Comparison of ENCODE assay signal across 19 mouse cellular contexts in the genomic region with DNA sequence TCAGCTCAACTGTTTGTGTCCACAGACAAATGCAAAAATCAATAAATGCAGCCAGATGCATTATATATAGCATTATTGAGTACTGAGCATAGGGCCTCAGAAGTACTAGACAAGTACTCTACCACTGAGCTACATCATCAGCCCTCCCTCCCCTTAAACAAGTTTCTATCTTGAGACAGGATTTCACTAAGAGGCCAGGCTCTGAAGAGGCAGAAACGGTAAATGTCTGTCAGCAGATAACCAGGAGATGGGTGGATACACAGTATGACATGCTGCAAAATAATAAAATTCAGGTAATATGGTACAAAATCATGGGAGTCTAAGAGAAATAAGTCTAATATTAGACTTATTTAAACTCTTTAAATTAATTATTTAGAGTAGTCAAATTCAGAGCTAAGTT.
"Had no signal": no experiment of that assay in that cellular context is flagged by ENCODE, and none has a peak within 500 bp of the region (broad histone marks: within the 10 kb centered on the region; RNA-seq: fewer than 3 reads in every experiment).

No protein-coding gene starts in this region.

- H3K9me3 ChIP-seq: megakaryocyte, embryonic 14.5 days; midbrain, embryonic 13.5 days; midbrain, embryonic 15.5 days; neural tube, embryonic 13.5 days; neural tube, embryonic 15.5 days; stomach, embryonic 15.5 days had no signal

- H3K27ac ChIP-seq: macrophage; midbrain, embryonic 13.5 days; midbrain, embryonic 15.5 days; neural tube, embryonic 13.5 days; neural tube, embryonic 15.5 days; stomach, embryonic 15.5 days; stomach, postnatal 0 days had no signal

- H3K4me3 ChIP-seq: megakaryocyte, embryonic 14.5 days; midbrain, embryonic 13.5 days; midbrain, embryonic 15.5 days; myocyte; neural tube, embryonic 13.5 days; neural tube, embryonic 15.5 days; stomach, embryonic 15.5 days had no signal

- H3K4me2 ChIP-seq: lung, embryonic 14.5 days; midbrain, embryonic 11.5 days; midbrain, embryonic 13.5 days; midbrain, embryonic 15.5 days; neural tube, embryonic 13.5 days; neural tube, embryonic 15.5 days; stomach, embryonic 15.5 days had no signal

- H3K4me1 ChIP-seq: midbrain, embryonic 13.5 days; midbrain, embryonic 15.5 days had no signal

- H3K9ac ChIP-seq: lung, embryonic 14.5 days; midbrain, embryonic 13.5 days; midbrain, embryonic 15.5 days; neural tube, embryonic 13.5 days; neural tube, embryonic 15.5 days; stomach, embryonic 15.5 days had no signal

- H3K36me3 ChIP-seq: midbrain, embryonic 13.5 days; midbrain, embryonic 15.5 days; neural tube, embryonic 13.5 days; neural tube, embryonic 15.5 days; stomach, embryonic 15.5 days had no signal

- ATAC-seq: midbrain, embryonic 13.5 days; midbrain, embryonic 15.5 days had no signal

- H3K27me3 ChIP-seq: megakaryocyte, embryonic 14.5 days; midbrain, embryonic 13.5 days; midbrain, embryonic 15.5 days; neural tube, embryonic 13.5 days; neural tube, embryonic 15.5 days; stomach, embryonic 15.5 days had no signal

- DNase-seq: lung, adult 18-20 months; lung, embryonic 14.5 days; lung, postnatal 14 days; lung, postnatal 36 days; retina, postnatal 1 day; right cerebral cortex, adult 18-20 months; right cerebral cortex, postnatal 25 days; thymus, postnatal 14 days; thymus, postnatal 36 days had no signal
